Comparison of ENCODE assay signal across 23 mouse cellular contexts in genomic region chr1:157831511-157831910, GRCm38 (mm10).
A peak's percentile ranks its signal among the peaks of the same experiment; 100 is the strongest.
DNase-seq lines count a peak whose midpoint lies in the region; TF ChIP-seq lines count a peak whose summit lies in the region.
"Had no signal": no experiment of that assay in that cellular context is flagged by ENCODE, and none has a peak within 500 bp of the region (broad histone marks: within the 10 kb centered on the region; RNA-seq: fewer than 3 reads in every experiment).

No protein-coding gene starts in this region.

- peak; percentile 57 for DNase-seq in left cerebral cortex, postnatal 4 days
- DNase-seq in left cerebral cortex, adult 2 months (ENCODE audit: extremely low spot score in 1 of 2, low spot score in 2 of 2): no peak
- peak; percentile 43 for DNase-seq in cerebellum, adult 11 months
- peak; percentile 76 for DNase-seq in cerebellum, adult 9-10 months
- peak; percentile 66 to 77 for DNase-seq in cerebellum, postnatal 36 days
- no peak for DNase-seq in testis, postnatal 10 days (ENCODE audit: low spot score)
- no peak for DNase-seq in urinary bladder, postnatal 25 days (ENCODE audit: low spot score)
- DNase-seq: adrenal gland, postnatal 10 days; gastrocnemius, postnatal 14 days; heart, adult 11 months; kidney, adult 9 months; kidney, postnatal 10 days; lung, adult 2 months; lung, postnatal 14 days; midbrain, embryonic 14.5 days; right cerebral cortex, postnatal 25 days; thymus, adult 18-20 months; thymus, postnatal 25 days had no signal

- H3K27ac ChIP-seq in left cerebral cortex, adult 2 months: no peak overlapping the region
- H3K27ac ChIP-seq: forebrain, embryonic 13.5 days; heart, embryonic 10.5 days; heart, embryonic 15.5 days; limb, embryonic 15.5 days; liver, embryonic 14.5 days had no signal

- no peak for TF ChIP-seq CTCF in left cerebral cortex, adult 2 months (IDR thresholded peaks at IDR 0.05)

- intact Hi-C loops in left cerebral cortex, postnatal 4 days (cut with DNase I): no loop called here
- intact Hi-C loops in left cerebral cortex, adult 2 months (cut with DNase I): no loop called here

- H3K4me3 ChIP-seq in left cerebral cortex, adult 2 months: no peak overlapping the region
- H3K4me3 ChIP-seq: forebrain, embryonic 13.5 days; heart, embryonic 10.5 days; heart, embryonic 15.5 days; limb, embryonic 15.5 days had no signal

Comparison
In these comparisons a context has a peak if more than half of its experiments do, and no peak if none do; other contexts are left out.
1. DNase-seq: peak in left cerebral cortex, postnatal 4 days (single experiment), cerebellum, adult 11 months (single experiment), cerebellum, adult 9-10 months (single experiment) and cerebellum, postnatal 36 days (2 of 2); none in left cerebral cortex, adult 2 months (0 of 2), testis, postnatal 10 days (single experiment) and urinary bladder, postnatal 25 days (single experiment).